16 mouse cellular contexts compared by ENCODE assay signal in the genomic region with DNA sequence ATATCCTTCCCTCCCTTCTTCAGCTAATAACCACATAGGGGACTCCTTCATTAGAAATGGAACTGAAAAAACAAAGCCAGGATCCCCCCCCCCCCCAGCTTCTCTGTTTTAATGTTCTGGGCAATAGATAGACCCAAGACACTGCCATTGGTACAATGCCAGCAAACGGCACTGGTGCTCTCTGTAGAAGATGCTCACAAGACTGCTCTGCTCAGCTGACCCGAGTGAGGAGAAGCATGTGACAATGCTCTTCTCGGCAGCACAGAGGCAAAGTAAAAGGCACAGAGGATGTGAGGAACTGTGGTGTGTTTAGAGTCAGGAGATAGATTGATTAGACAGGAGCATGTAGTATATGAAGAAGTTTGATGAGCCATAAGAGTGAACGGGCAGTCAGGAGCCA.
"Had no signal": no experiment of that assay in that cellular context is flagged by ENCODE, and none has a peak within 500 bp of the region (broad histone marks: within the 10 kb centered on the region; RNA-seq: fewer than 3 reads in every experiment).

No protein-coding gene starts in this region.

- H3K27ac ChIP-seq: liver, embryonic 13.5 days; lung, embryonic 15.5 days; macrophage; neural tube, embryonic 12.5 days; stomach, embryonic 15.5 days had no signal

- H3K4me3 ChIP-seq: limb, embryonic 12.5 days; liver, embryonic 13.5 days; lung, embryonic 15.5 days; megakaryocyte, embryonic 14.5 days; neural tube, embryonic 12.5 days; stomach, embryonic 15.5 days had no signal

- H3K4me1 ChIP-seq: liver, embryonic 13.5 days; lung, embryonic 15.5 days; megakaryocyte, embryonic 14.5 days; neural tube, embryonic 12.5 days; stomach, embryonic 15.5 days had no signal

- DNase-seq: liver; liver, embryonic 13.5 days; liver, postnatal 0 days; lung, postnatal 14 days; midbrain, embryonic 14.5 days; right cerebral cortex, postnatal 14 days; thymus, adult 2 months; thymus, postnatal 25 days had no signal

- H3K27me3 ChIP-seq: limb, embryonic 12.5 days; liver, embryonic 13.5 days; lung, embryonic 15.5 days; megakaryocyte, embryonic 14.5 days; neural tube, embryonic 12.5 days; stomach, embryonic 15.5 days had no signal

- H3K36me3 ChIP-seq: limb, embryonic 12.5 days; liver, embryonic 13.5 days; lung, embryonic 15.5 days; neural tube, embryonic 12.5 days; stomach, embryonic 15.5 days had no signal

- ATAC-seq: inflammation-experienced regulatory T-cells, adult 6 months; intestine, postnatal 0 days; liver, postnatal 0 days had no signal

- H3K9me3 ChIP-seq: limb, embryonic 12.5 days; liver, embryonic 13.5 days; lung, embryonic 15.5 days; neural tube, embryonic 12.5 days; stomach, embryonic 15.5 days had no signal

- H3K9ac ChIP-seq: limb, embryonic 12.5 days; liver, embryonic 13.5 days; liver, postnatal 0 days; lung, embryonic 15.5 days; neural tube, embryonic 12.5 days; stomach, embryonic 15.5 days had no signal

- H3K4me2 ChIP-seq: limb, embryonic 12.5 days; liver, embryonic 13.5 days; lung, embryonic 15.5 days; neural tube, embryonic 12.5 days; stomach, embryonic 15.5 days had no signal
